Mouse (Mus musculus) G1E-ER4 (cell line): ENCODE results near the gene Clmn. TPM values are rescaled to one million over a fixed set of nuclear protein-coding genes. Genes with fewer than 3 reads are reported as not detected.

ENCODE experiments used
- GATA1 ChIP-seq: IDR thresholded peaks from one replicate; pipeline ENCODE4 v1.8.0; 2012; ENCODE audit warnings: low read length, inconsistent platforms
- polyA plus RNA-seq: library from polyadenylated mRNA; stranded (reverse); fragments of >175 nt; gene quantifications from 2 replicates; pipeline ENCODE4 v1.2.3, GENCODE M21; 2012

Gene Clmn
- polyA plus RNA-seq, 1 experiment = not detected

DNA sequence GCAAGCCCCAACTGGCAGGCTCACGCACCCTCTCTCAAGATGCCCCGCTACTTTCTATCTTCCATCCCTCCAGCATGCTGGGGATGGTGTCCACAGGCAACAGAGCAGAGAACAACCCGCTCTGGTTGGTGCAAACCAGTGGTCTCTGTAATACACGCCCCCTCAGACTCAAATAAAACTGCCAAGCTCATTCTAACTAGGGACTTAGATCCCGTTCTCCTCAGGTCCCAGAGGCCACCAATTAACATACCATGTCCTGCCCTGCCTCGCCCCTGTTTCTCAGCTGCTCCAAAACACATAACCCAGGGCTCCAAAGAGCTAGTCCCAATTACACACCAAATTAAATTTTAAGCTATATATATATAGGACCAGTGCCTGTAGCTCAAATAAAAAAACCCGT lies 50.6 kb downstream of the Clmn start:
- TF ChIP-seq GATA1 = no peak

DNA sequence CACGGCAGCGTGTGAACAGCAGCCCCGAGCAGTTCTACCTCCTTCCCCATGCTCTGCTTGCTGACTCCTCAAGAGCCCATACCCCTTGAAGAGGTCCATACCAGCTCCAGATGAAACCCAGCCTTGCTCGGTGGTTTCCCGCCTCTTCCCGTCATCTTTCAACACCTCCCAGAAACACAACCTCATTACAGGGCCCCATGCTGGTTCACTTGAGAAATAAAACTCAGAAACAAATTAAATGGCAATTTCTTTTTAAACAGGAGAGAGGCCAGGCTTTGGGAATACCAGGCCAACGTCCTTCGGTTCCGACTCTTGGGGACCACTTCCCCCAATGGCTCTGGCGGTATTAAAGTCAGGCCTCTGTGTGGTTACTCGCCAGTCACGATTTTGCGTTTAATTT lies 51.1 kb downstream of the Clmn start:
- no peak for TF ChIP-seq GATA1

DNA sequence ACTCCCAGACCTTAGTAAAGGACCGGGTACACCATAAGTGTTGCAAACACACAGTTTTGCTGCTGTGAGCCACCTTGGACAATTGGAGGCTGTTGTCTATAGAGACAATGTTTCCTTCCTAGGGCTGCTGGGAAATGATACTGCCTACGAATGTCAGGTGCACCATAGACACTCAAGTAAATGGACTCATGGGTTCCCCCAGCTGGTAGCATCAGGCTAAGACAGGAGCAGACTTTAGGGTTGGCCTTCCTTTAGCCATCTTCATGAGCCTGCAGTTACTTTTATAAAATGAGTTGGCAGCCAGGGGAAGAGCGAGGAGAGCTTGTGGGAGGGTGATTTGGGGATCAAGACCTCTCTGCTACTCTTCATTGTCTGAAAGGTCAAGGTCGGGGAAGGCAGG lies 52.2 kb downstream of the Clmn start:
- no peak for TF ChIP-seq GATA1

DNA sequence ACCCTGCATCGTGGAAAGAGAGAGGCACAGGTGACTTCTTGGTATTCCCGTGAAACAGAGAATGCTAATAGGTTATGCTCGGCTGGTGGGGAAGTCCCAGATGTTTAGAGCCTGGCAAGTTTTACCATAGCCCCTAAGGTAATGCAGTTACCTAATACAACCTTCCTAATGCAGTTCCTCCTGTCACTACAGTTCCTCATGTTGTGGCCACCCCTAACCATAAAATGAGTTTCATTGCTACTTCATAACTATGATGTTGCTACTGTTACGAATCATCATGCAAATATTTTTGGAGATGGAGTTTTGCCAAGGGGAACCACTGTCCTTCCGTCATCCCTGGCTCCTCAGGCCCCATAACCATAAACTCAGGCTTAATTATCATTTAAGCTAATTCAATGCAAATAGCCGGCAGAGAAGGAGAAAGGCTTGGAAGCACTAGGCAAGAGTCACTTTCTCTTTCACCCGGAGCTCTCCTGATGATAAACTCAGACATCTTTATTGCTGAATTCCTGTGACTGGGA lies 53.9 kb downstream of the Clmn start:
- no peak for TF ChIP-seq GATA1

DNA sequence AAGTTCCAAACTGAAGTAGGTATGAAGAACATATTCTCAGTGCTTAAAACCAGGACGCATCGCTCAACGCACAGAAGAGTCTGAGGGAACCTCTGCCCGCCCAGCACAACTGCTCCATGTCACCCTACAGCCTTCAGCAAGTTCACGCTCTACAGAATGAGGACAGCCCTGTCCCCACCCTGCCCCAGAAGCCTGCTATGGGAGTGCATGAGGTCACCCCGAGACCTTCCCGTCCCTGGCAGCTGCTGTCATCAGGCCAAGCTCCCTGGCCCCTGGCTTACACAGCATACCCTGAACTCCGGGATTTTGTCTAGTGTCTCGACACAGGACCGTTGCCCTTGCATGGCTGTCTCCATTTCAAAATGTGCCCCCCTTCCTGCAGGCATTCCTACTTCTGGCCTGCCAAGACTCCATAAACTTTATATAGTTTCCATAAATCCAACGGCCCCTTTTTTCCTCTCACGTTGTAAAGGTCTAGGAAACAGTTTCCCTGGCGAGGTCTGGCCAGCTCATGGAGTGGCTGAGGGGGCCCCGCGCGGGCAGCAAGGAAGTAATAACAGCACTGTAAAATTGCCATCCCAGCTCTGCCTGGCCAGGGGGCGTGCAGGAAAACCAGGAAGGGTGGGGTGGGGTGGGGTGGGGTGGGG lies 56.3 kb downstream of the Clmn start:
- no peak for TF ChIP-seq GATA1

DNA sequence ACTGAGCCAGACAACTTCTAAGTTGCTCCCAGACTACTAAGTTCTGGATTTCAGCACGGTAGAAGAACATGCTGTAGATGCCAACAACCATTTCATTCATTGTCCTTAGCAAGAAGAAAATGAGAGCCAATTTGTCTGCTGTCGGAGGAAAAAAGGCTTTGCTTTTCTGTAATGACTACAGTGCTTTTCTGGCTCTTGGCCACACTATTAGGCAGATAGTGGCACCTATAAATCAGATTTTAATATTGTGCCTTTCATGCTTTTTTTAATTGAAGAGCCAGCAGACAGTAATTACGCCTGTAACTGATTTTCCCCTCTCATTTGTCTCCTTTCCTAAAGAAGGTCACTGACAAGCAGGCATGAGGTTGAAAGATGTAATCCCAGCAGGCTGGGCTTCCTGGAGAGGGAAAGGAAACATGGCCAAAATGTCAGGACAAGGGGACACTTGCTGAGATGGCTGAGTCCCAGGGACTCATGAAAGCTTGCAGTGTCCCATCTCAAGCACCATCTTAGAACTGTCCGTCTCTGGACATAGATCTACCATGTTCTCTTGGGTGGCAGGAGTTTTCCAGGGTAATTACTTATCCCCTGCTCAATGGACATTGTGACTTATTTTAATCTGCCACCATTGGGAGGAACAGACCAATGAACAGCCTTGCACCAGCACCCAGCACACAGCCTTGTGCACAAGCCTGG lies 58.0 kb downstream of the Clmn start:
- TF ChIP-seq GATA1 = no peak

DNA sequence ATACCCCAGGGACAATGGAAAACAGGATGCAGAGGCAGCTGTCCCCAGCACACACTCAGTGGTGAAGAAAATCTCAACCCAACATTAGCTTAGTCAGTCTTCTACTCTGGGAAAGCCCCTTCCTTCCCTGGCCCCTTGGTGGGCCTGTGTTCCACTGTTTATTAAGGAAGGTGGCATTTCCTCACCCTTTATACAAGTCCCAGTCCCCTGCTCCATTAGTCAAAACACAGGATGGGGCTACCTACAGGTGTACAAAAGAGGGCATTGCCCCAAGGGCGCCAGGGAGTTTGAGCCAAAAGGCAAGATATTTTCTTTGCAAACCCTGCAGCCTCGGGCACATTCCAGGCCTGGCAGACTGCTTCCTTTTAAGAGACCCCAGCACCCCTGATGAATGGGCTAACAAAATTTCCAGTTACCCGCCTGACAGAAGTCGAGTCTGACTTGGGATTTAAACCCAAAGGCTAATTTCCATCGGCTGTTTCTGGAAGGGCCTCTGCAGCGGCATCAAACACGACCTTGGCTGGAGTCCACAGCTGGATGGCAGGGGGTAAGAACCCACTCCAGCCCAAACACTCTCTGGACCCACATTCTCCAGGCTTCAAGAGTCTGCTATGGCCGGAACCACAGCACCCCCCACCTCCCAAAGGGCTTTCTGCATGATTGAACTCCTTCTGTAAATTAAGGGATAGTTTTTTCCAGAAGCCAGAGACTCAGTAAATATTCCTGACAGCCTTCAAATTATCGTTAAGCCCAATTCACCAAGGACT lies 63.2 kb downstream of the Clmn start:
- no peak for TF ChIP-seq GATA1

DNA sequence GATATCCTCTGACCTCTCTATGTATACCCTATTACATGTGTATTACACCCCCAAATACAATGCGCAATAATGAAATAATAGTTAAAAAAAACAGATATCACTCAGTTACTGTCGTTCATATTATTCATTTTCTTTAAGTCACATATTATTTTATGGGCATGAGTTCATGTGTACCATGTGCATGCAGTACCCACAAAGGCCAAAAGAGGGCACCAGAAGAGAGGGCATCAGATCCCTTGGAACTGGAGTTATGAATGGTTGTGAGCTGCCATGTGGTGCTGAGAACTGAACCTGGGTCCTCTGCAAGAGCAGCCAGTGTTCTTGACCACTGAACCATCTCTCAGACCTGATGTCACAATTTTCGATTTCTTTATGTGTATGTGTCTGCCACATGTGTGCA lies 65.5 kb downstream of the Clmn start:
- no peak for TF ChIP-seq GATA1

DNA sequence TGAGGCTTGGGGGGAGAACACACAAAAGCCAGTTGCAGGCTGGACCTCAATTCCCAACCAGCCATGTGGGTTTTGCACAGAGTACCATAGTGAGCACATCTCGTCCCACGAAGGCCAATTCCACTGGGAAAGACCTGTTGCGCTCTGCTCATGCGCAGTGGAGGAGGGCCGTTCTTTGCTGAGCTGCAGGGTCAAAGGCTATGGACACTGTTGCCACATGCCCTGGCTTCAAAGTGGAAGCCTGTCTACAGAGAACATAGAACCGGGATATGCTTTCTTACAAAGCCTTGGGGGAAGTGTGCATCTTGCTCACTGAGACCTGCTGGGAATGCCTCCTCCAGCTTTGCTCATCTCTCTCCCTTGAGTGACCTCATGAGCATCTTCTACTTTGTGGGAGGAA lies 67.0 kb downstream of the Clmn start:
- no peak for TF ChIP-seq GATA1

DNA sequence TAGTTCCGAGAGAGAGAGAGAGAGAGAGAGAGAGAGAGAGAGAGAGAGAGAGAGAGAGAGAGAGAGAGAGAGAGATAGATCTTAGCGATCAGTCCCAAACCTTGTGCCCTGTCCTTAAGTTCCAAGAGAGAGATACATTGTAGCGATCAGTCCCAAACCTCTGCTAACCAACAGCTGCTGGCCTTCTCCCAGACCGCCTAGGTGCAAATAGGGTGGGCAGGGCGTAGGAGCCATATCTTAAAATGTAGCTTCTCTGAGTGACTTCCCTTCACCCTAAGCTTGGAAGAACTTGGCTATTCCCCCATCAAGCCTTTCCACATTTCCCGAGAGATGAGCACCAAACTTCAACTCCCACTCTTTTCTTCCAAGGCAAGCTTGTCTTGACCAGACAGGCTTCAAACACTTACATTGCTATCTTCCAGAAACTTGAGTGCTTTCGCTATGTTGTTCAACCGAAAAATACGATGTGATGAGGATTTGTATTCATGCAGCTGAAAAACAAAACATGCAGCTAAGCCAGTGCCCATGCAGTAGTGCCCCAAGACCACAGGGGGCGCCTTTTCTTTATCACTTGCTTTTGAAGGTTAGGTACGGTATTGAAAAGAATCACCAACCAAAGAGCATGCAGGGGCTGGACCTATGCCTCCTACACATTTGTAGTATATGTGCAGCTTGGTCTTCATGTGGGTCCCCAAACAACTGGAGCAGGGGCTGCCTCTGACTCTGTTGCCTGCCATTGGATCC lies 68.1 kb downstream of the Clmn start:
- no peak for TF ChIP-seq GATA1

DNA sequence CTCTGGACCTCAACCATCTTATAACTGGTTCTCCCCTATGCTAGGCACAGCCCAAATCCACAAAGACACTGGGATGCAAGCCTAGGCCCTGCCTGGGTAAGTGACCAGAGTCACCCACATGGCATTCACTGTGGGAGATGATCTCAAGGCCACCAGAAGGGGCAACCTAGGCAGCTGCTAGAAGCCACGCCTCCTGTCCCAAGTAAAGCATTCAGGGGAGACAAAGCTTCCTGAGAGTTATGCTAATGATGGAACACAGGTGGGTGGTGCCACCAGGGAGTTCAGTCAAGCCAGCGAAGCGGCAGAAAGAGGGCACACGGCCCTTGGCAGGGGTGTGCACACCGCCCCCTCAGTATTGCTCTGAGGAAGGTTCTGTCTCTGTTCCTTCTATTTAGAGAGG lies 69.9 kb downstream of the Clmn start:
- no peak for TF ChIP-seq GATA1

DNA sequence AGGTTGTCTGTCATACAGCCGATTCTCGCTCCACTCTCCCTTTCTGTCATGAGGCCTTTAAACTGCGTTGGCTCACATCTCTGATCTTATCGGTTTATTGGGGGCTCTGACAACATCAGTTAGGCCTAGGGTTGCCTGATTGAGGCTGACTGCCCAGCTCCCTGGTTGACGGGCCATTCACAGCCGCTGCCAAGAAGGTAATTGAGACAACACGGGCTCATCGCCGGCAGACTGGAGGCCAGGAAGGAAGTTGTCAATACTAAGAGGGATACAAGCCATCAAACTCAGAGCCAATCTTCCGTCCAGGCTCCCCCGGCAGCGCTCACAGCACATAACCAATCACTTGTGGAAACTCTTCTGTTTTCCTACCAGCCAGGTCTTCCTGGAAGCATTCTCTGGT lies 71.4 kb downstream of the Clmn start:
- TF ChIP-seq GATA1 = no peak

DNA sequence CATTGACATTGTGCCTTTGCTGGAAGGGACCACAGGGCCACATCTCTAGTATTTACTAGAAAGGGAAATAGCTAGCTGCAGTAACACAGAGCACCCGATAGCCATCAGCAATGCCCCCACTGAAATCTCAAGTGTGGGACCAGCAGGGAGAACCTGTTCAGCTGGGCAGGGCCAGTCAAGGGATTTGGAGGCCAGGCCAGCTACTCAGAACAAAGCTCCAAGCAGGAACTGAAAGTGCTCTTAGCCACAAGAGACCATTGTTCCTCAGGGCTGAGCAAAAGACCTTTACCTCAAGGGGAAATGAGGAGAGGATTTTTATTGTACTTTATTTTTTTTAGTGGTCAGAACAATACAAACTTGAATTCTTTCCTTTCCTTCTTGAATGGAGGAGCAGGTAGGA lies 87.3 kb downstream of the Clmn start:
- no peak for TF ChIP-seq GATA1

DNA sequence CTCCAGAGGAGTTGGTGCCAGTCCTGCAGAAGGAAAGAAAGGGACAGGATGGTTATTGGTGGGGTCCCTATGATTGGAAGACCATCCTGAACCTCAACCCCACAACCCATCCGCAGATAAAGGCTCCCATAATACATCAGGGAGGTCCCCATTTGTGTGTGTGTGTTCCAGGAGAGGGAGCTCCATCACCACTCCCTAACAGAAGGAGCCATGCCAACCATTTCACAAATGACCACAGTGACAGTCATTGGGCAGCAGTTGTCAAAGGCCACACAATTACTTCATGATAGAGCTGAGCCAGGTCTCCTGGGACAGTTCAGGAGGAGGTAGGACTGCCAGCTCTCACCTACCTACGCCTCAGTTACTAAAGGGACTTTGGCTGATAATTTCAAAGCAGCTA lies 92.9 kb downstream of the Clmn start:
- no peak for TF ChIP-seq GATA1

DNA sequence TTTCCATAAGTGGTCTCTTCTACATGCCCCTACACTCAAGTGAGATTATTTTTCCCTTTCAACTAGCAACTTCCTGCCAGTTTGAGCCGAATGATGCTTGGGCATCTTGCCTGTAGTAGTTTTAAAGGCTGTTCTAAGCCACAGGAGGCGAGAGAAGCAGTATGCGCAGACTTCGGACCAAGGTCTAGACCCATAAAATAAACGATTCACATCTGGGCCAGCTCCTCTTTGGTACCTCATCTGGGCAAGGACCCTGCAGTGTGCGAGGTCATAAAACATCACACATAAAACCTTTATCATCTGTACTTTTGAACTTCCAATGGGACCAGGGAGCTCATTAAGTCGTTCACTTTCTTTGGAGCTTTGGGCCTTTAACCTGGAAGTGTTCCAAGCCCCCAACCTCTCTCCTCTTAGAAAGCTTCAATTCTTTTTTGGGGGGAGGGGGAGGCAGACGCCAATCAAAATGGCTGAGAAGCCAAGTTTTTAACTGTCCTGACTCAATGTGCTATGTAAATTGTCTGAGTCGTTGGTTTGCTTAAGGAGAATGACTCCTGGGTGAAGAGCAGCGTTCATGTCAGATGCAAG lies 95.6 kb downstream of the Clmn start:
- no peak for TF ChIP-seq GATA1
